Mouse (Mus musculus) small intestine, adult 2 months (tissue): Measurements from ENCODE around the gene Usp29.

Experiments
- CTCF ChIP-seq: fragments of 200-500 bp; IDR thresholded peaks from 2 replicates; pipeline ENCODE4 v1.5.1; 2012; ENCODE audit warnings: low read depth, mild to moderate bottlenecking, control low read depth, inconsistent platforms, low read length, moderate library complexity, mixed read lengths; ENCODE audit not compliant: insufficient replicate concordance, insufficient read length; ENCODE audit errors: extremely low read depth
- POLR2A ChIP-seq: fragments of 200-500 bp; IDR thresholded peaks from 2 replicates; pipeline ENCODE4 v1.6.1; 2012; ENCODE audit warnings: low read depth, mild to moderate bottlenecking, control low read depth, inconsistent platforms, low read length, moderate library complexity

DNA sequence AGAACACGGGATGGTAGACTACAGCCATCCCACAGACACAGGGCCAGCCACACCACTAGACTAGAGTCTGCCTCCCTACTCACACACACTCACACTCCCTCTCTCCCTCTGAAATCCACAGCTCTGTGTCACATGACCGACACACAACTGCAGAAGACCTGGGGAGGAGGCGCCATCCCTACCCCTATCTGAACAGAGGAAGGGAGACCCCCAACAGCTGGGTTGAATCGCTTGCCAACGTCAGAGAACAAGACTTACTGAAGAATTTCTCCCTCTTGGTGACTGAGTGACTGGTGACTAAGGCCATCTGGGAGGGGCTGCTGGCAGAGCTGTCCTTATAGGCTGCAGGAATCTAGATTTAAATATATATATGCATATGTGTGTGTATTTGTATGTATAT, 181.4 kb downstream of the Usp29 start:
- TF ChIP-seq CTCF (no peak), POLR2A (no peak)
